Mouse (Mus musculus) gastrocnemius, postnatal 10 days (tissue): ENCODE measurements around the gene Hoga1. TPM values are rescaled to one million over a fixed set of nuclear protein-coding genes. Genes with fewer than 3 reads are reported as not detected.

Experiments used
- DNase-seq: peaks from one replicate; pipeline ENCODE4 v3.0.0; 2021; ENCODE audit warnings: mixed read lengths
- total RNA-seq, 2 experiments: library from RNA; stranded (reverse); gene quantifications; 2 replicates each; pipeline ENCODE4 v1.2.3; 2021

The Hoga1 gene
- total RNA-seq, 2 experiments from 2014 or later = 4.5 to 4.6 TPM

- DNase-seq = no peak
Observed at GRCm38 (mm10) chr19:42021681-42022541, 23.5 kb upstream of the Hoga1 start.

GRCm38 (mm10) chr19:42022542-42022848, 22.9 kb upstream of the Hoga1 start:
- no peak for DNase-seq

GRCm38 (mm10) chr19:42026158-42026557, 19.3 kb upstream of the Hoga1 start:
- peak; percentile 84 for DNase-seq

- no peak for DNase-seq
Observed at GRCm38 (mm10) chr19:42031112-42031511, 14.3 kb upstream of the Hoga1 start.

- DNase-seq = peak; percentile 57
Observed at GRCm38 (mm10) chr19:42033611-42034010, 11.8 kb upstream of the Hoga1 start.

- DNase-seq = peak; percentile 50
Observed at GRCm38 (mm10) chr19:42034146-42034775, 11.1 kb upstream of the Hoga1 start.

GRCm38 (mm10) chr19:42034881-42035455, 10.4 kb upstream of the Hoga1 start:
- no peak for DNase-seq

- DNase-seq = peak; percentile 81
Observed at GRCm38 (mm10) chr19:42035456-42036248, 9.8 kb upstream of the Hoga1 start, which contains the start of gene Ankrd2. Gene Ankrd2 (plus strand): TSS chr19:42036000.

- no peak for DNase-seq
Observed at GRCm38 (mm10) chr19:42036357-42036756, 9.1 kb upstream of the Hoga1 start.

GRCm38 (mm10) chr19:42037167-42037702, 8.2 kb upstream of the Hoga1 start:
- DNase-seq = no peak

GRCm38 (mm10) chr19:42038310-42038709, 7.1 kb upstream of the Hoga1 start:
- no peak for DNase-seq

- DNase-seq = no peak
Observed at GRCm38 (mm10) chr19:42043988-42044387, 1.4 kb upstream of the Hoga1 start.

- DNase-seq = no peak
Observed at GRCm38 (mm10) chr19:42050251-42050650, 4.8 kb downstream of the Hoga1 start.

- no peak for DNase-seq
Observed at GRCm38 (mm10) chr19:42051351-42051750, 5.9 kb downstream of the Hoga1 start.

- no peak for DNase-seq
Observed at GRCm38 (mm10) chr19:42051948-42052347, 6.5 kb downstream of the Hoga1 start, which contains the start of gene 4933411K16Rik. Gene 4933411K16Rik (plus strand): TSS chr19:42052248.

- no peak for DNase-seq
Observed at GRCm38 (mm10) chr19:42054255-42054654, 8.8 kb downstream of the Hoga1 start.

GRCm38 (mm10) chr19:42055881-42056280, 10.5 kb downstream of the Hoga1 start:
- DNase-seq = peak; percentile 69

GRCm38 (mm10) chr19:42056719-42057409, 11.5 kb downstream of the Hoga1 start:
- no peak for DNase-seq

- no peak for DNase-seq
Observed at GRCm38 (mm10) chr19:42058426-42058825, 13.0 kb downstream of the Hoga1 start.

GRCm38 (mm10) chr19:42061443-42061842, 16.0 kb downstream of the Hoga1 start:
- DNase-seq = no peak

- DNase-seq = no peak
Observed at GRCm38 (mm10) chr19:42068441-42069240, 23.2 kb downstream of the Hoga1 start.
